Mouse (Mus musculus): ENCODE results near the gene Cers3. TPM values are rescaled to one million over a fixed set of nuclear protein-coding genes. Genes with fewer than 3 reads are reported as not detected.

Gene Cers3
- polyA plus RNA-seq, 1 experiment from 2014 or later: 7.6 TPM

GRCm38 (mm10) chr7:66847299-66847698 lies 104.0 kb downstream of the Cers3 start:
- Histone ChIP-seq H3K4me1 (ENCODE audit: control insufficient read depth, insufficient read depth, low read length) (peaks cover 15% of the 10 kb centered on the region; the same call in 1 of the 2 replicates), H3K36me3 (ENCODE audit: control insufficient read depth, insufficient read depth, low read length) (no peaks in the 10 kb centered on the region), H3K9me3 (ENCODE audit: control insufficient read depth, low read depth, low read length) (no peaks in the 10 kb centered on the region), H3K4me3 (ENCODE audit: low read depth, low read length) (no peak overlapping the region), H3K27ac (ENCODE audit: low read length) (no peak overlapping the region), H3K4me2 (replicated peaks; ENCODE audit: low read depth, low read length) (no peak overlapping the region), H3K27me3 (ENCODE audit: control insufficient read depth, insufficient read depth, low read length) (no peaks in the 10 kb centered on the region), H3K9ac (replicated peaks; ENCODE audit: low read depth, low read length) (no peak overlapping the region)
- ATAC-seq (ENCODE audit: insufficient number of reproducible peaks, insufficient read depth, low FRiP score, low read depth): no peak
- WGBS: 42% methylated on average over 9 of the region's 9 CpGs

DNA sequence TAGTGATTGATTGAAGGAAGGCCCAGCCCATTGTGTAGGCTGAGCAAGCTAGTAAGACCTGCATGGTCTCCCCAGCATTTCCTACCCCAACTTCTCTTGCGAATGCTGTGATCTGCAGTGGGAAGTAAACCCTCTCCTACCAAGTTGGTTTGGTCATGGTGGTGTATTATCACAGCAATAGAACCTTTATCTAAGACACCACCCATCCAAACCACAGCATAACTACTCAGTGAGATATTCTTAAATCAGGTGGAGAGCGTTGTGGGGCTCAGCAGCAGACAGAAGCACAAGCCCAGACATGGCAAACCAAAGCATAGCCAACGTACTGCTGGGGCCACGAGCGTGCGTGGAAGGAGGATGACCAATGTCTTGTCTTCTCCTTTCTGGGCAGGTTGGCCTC lies 106.0 kb downstream of the Cers3 start:
- H3K4me3 ChIP-seq (ENCODE audit: low read depth, low read length): no peak overlapping the region
- no peaks in the 10 kb centered on the region for H3K9me3 ChIP-seq (ENCODE audit: control insufficient read depth, low read depth, low read length)
- ATAC-seq (ENCODE audit: insufficient number of reproducible peaks, insufficient read depth, low FRiP score, low read depth): no peak
- no peak overlapping the region for H3K4me2 ChIP-seq (replicated peaks; ENCODE audit: low read depth, low read length)
- H3K4me1 ChIP-seq (ENCODE audit: control insufficient read depth, insufficient read depth, low read length): 0 out of 2 replicates have a peak, but pooled peaks cover 4% of the 10 kb centered on the region
- H3K9ac ChIP-seq (replicated peaks; ENCODE audit: low read depth, low read length): no peak overlapping the region
- 98% methylated on average over 6 of the region's 6 CpGs for WGBS
- no peak overlapping the region for H3K27ac ChIP-seq (ENCODE audit: low read length)
- H3K36me3 ChIP-seq (ENCODE audit: control insufficient read depth, insufficient read depth, low read length): no peaks in the 10 kb centered on the region
- H3K27me3 ChIP-seq (ENCODE audit: control insufficient read depth, insufficient read depth, low read length): no peaks in the 10 kb centered on the region

DNA sequence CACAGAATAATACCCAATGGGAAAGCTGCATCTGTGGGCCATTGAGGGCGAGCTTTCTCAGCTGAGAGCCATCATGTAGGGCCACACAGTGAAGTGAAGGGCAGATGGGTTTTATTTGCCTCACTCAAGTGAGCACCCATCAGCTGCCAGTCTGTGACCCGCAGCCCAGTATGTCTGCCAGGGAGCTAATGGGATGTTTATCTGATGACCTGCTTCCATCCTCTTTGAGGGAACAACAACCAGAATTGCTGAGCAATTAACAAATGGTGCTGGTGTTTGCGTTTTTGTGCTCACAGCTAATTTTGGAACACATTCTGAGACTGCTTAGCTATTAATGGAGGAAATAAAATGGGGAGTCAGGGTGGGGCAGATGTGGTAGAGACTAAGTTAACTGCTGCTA lies 108.9 kb downstream of the Cers3 start:
- Histone ChIP-seq H3K27ac (ENCODE audit: low read length) (no peak overlapping the region), H3K4me1 (ENCODE audit: control insufficient read depth, insufficient read depth, low read length) (0 out of 2 replicates have a peak, but pooled peaks cover 3% of the 10 kb centered on the region)

DNA sequence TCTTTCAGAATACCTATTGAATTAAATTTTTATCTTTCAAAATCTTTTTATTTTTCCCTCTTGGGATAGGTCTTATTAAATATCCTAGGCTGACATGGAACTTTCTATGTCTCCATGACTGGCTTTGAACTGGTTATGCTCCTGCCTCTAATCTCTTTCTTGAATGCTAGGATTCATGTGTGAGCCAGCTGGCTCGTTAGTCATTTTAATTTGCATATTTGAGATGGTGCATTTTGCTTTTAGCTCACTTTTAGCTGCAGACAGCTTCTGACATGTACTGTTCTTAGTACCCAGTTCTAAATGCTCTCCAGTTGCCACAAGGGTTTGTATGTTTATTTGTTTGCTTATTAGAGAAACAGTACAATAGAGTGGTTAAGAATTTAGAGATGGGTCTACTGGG lies 114.3 kb downstream of the Cers3 start:
- H3K4me3 ChIP-seq (ENCODE audit: low read depth, low read length): no peak overlapping the region
- peaks cover 3% of the 10 kb centered on the region; the same call in 1 of the 2 replicates for H3K4me1 ChIP-seq (ENCODE audit: control insufficient read depth, insufficient read depth, low read length)
- H3K36me3 ChIP-seq (ENCODE audit: control insufficient read depth, insufficient read depth, low read length): no peaks in the 10 kb centered on the region
- H3K9me3 ChIP-seq (ENCODE audit: control insufficient read depth, low read depth, low read length): no peaks in the 10 kb centered on the region
- no peak overlapping the region for H3K4me2 ChIP-seq (replicated peaks; ENCODE audit: low read depth, low read length)
- H3K27me3 ChIP-seq (ENCODE audit: control insufficient read depth, insufficient read depth, low read length): no peaks in the 10 kb centered on the region
- WGBS: 93% methylated on average over 1 of the region's 1 CpGs
- H3K27ac ChIP-seq (ENCODE audit: low read length): no peak overlapping the region
- no peak for ATAC-seq (ENCODE audit: insufficient number of reproducible peaks, insufficient read depth, low FRiP score, low read depth)
- H3K9ac ChIP-seq (replicated peaks; ENCODE audit: low read depth, low read length): no peak overlapping the region

More for the DNA sequence above, 108.9 kb downstream of the Cers3 start:
- Histone ChIP-seq H3K9me3 (ENCODE audit: control insufficient read depth, low read depth, low read length) (no peaks in the 10 kb centered on the region), H3K4me3 (ENCODE audit: low read depth, low read length) (no peak overlapping the region), H3K9ac (replicated peaks; ENCODE audit: low read depth, low read length) (no peak overlapping the region), H3K36me3 (ENCODE audit: control insufficient read depth, insufficient read depth, low read length) (no peaks in the 10 kb centered on the region), H3K4me2 (replicated peaks; ENCODE audit: low read depth, low read length) (no peak overlapping the region), H3K27me3 (ENCODE audit: control insufficient read depth, insufficient read depth, low read length) (no peaks in the 10 kb centered on the region)
- 70% methylated on average over 3 of the region's 3 CpGs for WGBS
- no peak for ATAC-seq (ENCODE audit: insufficient number of reproducible peaks, insufficient read depth, low FRiP score, low read depth)

DNA sequence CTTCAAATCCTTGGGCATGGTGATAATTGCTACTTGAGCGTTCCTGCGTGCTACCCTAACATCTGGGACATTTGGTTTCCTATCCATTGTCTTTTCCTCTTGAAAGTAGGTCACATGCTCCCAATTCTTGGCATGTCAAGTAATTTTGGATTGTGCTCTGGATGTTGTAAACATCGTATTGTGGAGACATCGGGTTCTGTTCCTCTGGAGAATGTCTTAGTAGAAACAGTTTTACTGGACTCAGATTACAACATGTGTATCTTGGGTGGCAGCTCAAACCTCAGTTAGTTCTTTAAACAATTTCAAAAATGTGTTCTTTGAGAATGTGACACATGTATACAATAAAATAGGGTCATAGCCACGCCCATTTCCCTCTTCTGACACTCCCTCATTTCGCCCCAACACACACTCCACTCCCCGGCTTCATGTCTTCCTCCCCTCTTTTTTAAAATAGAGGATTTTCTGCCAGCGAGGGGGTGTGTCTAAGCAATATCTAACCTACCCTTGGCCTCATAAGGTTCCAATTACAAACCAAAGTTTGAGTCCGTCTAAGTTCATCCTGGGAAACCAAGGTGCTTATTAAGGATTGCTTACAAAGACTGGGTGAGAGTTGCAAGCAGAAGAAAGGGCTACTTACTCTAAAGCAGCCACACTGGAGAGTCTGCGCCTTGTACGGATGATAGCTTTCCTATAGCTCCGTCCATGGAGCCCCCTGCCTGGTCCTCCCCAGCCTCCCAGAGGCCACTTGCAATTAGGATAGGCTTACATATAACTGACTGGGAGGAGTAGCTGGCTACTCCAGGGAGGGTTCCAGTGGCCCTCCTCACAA lies 115.2 kb downstream of the Cers3 start:
- ATAC-seq (ENCODE audit: insufficient number of reproducible peaks, insufficient read depth, low FRiP score, low read depth): no peak
- H3K4me2 ChIP-seq (replicated peaks; ENCODE audit: low read depth, low read length): no peak overlapping the region
- H3K36me3 ChIP-seq (ENCODE audit: control insufficient read depth, insufficient read depth, low read length): no peaks in the 10 kb centered on the region
- H3K4me1 ChIP-seq (ENCODE audit: control insufficient read depth, insufficient read depth, low read length): peaks cover 3% of the 10 kb centered on the region; the same call in 1 of the 2 replicates
- WGBS: 51% methylated on average over 12 of the region's 12 CpGs
- H3K4me3 ChIP-seq (ENCODE audit: low read depth, low read length): no peak overlapping the region
- no peak overlapping the region for H3K9ac ChIP-seq (replicated peaks; ENCODE audit: low read depth, low read length)
- no peak overlapping the region for H3K27ac ChIP-seq (ENCODE audit: low read length)
- H3K9me3 ChIP-seq (ENCODE audit: control insufficient read depth, low read depth, low read length): no peaks in the 10 kb centered on the region
- H3K27me3 ChIP-seq (ENCODE audit: control insufficient read depth, insufficient read depth, low read length): no peaks in the 10 kb centered on the region

- H3K9ac ChIP-seq (replicated peaks; ENCODE audit: low read depth, low read length): no peak overlapping the region
- 92% methylated on average over 5 of the region's 5 CpGs for WGBS
- no peaks in the 10 kb centered on the region for H3K27me3 ChIP-seq (ENCODE audit: control insufficient read depth, insufficient read depth, low read length)
- no peak overlapping the region for H3K27ac ChIP-seq (ENCODE audit: low read length)
- H3K9me3 ChIP-seq (ENCODE audit: control insufficient read depth, low read depth, low read length): no peaks in the 10 kb centered on the region
- H3K4me1 ChIP-seq (ENCODE audit: control insufficient read depth, insufficient read depth, low read length): peaks cover 3% of the 10 kb centered on the region; the same call in 1 of the 2 replicates
- no peak overlapping the region for H3K4me3 ChIP-seq (ENCODE audit: low read depth, low read length)
- H3K4me2 ChIP-seq (replicated peaks; ENCODE audit: low read depth, low read length): no peak overlapping the region
- H3K36me3 ChIP-seq (ENCODE audit: control insufficient read depth, insufficient read depth, low read length): no peaks in the 10 kb centered on the region
- ATAC-seq (ENCODE audit: insufficient number of reproducible peaks, insufficient read depth, low FRiP score, low read depth): no peak
These were observed 115.9 kb downstream of the Cers3 start for GRCm38 (mm10) chr7:66859220-66859619.

GRCm38 (mm10) chr7:66866944-66867718 lies 123.8 kb downstream of the Cers3 start:
- no peak overlapping the region for H3K4me3 ChIP-seq (ENCODE audit: low read depth, low read length)
- no peak for ATAC-seq (ENCODE audit: insufficient number of reproducible peaks, insufficient read depth, low FRiP score, low read depth)
- no peaks in the 10 kb centered on the region for H3K36me3 ChIP-seq (ENCODE audit: control insufficient read depth, insufficient read depth, low read length)
- H3K4me2 ChIP-seq (replicated peaks; ENCODE audit: low read depth, low read length): no peak overlapping the region
- H3K27ac ChIP-seq (ENCODE audit: low read length): peak overlapping the region; percentile 90
- no peaks in the 10 kb centered on the region for H3K9me3 ChIP-seq (ENCODE audit: control insufficient read depth, low read depth, low read length)
- H3K9ac ChIP-seq (replicated peaks; ENCODE audit: low read depth, low read length): no peak overlapping the region
- WGBS: 60% methylated on average over 19 of the region's 19 CpGs
- H3K4me1 ChIP-seq (ENCODE audit: control insufficient read depth, insufficient read depth, low read length): peaks cover 27% of the 10 kb centered on the region
- H3K27me3 ChIP-seq (ENCODE audit: control insufficient read depth, insufficient read depth, low read length): no peaks in the 10 kb centered on the region

- Histone ChIP-seq H3K4me2 (replicated peaks; ENCODE audit: low read depth, low read length) (no peak overlapping the region), H3K27me3 (ENCODE audit: control insufficient read depth, insufficient read depth, low read length) (no peaks in the 10 kb centered on the region), H3K36me3 (ENCODE audit: control insufficient read depth, insufficient read depth, low read length) (no peaks in the 10 kb centered on the region), H3K4me3 (ENCODE audit: low read depth, low read length) (no peak overlapping the region), H3K9ac (replicated peaks; ENCODE audit: low read depth, low read length) (no peak overlapping the region), H3K27ac (ENCODE audit: low read length) (peak overlapping the region; percentile 90), H3K4me1 (ENCODE audit: control insufficient read depth, insufficient read depth, low read length) (peaks cover 30% of the 10 kb centered on the region), H3K9me3 (ENCODE audit: control insufficient read depth, low read depth, low read length) (no peaks in the 10 kb centered on the region)
- 32% methylated on average over 13 of the region's 13 CpGs for WGBS
- ATAC-seq (ENCODE audit: insufficient number of reproducible peaks, insufficient read depth, low FRiP score, low read depth): peak; percentile 20; the same call in 1 of the 2 replicates
These were observed 124.6 kb downstream of the Cers3 start for GRCm38 (mm10) chr7:66867719-66868501.

Measured in stomach, embryonic 14.5 days (tissue).